ENCODE assay signal across 10 mouse cellular contexts in genomic region chr11:103198339-103198738, GRCm38 (mm10). TPM values are rescaled to one million over a fixed set of nuclear protein-coding genes. Genes with fewer than 3 reads are reported as not detected.
A peak's percentile ranks its signal among the peaks of the same experiment; 100 is the strongest.
DNase-seq lines count a peak whose midpoint lies in the region; ATAC-seq lines count a peak whose summit lies in the region.
"Had no signal": no experiment of that assay in that cellular context is flagged by ENCODE, and none has a peak within 500 bp of the region (broad histone marks: within the 10 kb centered on the region; RNA-seq: fewer than 3 reads in every experiment).

No protein-coding gene starts in this region.

- H3K27ac ChIP-seq in forebrain, embryonic 10.5 days = no peak overlapping the region
- H3K27ac ChIP-seq in forebrain, embryonic 11.5 days (ENCODE audit: low read depth, low read length) = no peak overlapping the region
- H3K27ac ChIP-seq in lung, embryonic 16.5 days (ENCODE audit: low read length) = no peak overlapping the region
- H3K27ac ChIP-seq in intestine, embryonic 14.5 days (ENCODE audit: low read depth) = no peak overlapping the region
- no peak overlapping the region for H3K27ac ChIP-seq in stomach, embryonic 14.5 days (ENCODE audit: low read length)

- H3K4me1 ChIP-seq in forebrain, embryonic 10.5 days = peaks cover 30% of the 10 kb centered on the region
- H3K4me1 ChIP-seq in forebrain, embryonic 11.5 days (replicated peaks; ENCODE audit: control insufficient read depth, insufficient read depth, low read length) = peaks cover 5% of the 10 kb centered on the region; the same call in 1 of the 2 replicates
- H3K4me1 ChIP-seq in lung, embryonic 16.5 days (replicated peaks; ENCODE audit: control insufficient read depth, insufficient read depth, low read length) = peaks cover 13% of the 10 kb centered on the region
- H3K4me1 ChIP-seq in intestine, embryonic 14.5 days (replicated peaks; ENCODE audit: control insufficient read depth, insufficient read depth, low read length) = peaks cover 16% of the 10 kb centered on the region; the same call in 1 of the 2 replicates
- peaks cover 18% of the 10 kb centered on the region; the same call in 1 of the 2 replicates for H3K4me1 ChIP-seq in stomach, embryonic 14.5 days (ENCODE audit: control insufficient read depth, insufficient read depth, low read length)

- no peak for DNase-seq in forebrain, embryonic 10.5 days (ENCODE audit: extremely low spot score, low spot score)
- no peak for DNase-seq in forebrain, embryonic 11.5 days (ENCODE audit: low spot score)
- DNase-seq in lung, postnatal 36 days = no peak
- no peak for DNase-seq in intestine, embryonic 14.5 days (ENCODE audit: low spot score)
- no peak for DNase-seq in layer of hippocampus, postnatal 14 days (ENCODE audit: low spot score in 2 of 2)
- DNase-seq in frontal cortex, postnatal 14 days (ENCODE audit: low spot score in 2 of 2) = no peak

- H3K9ac ChIP-seq in forebrain, embryonic 11.5 days (ENCODE audit: low read length) = no peak overlapping the region
- no peak overlapping the region for H3K9ac ChIP-seq in lung, embryonic 16.5 days (ENCODE audit: low read length)
- H3K9ac ChIP-seq in intestine, embryonic 14.5 days (ENCODE audit: low read length) = no peak overlapping the region
- H3K9ac ChIP-seq in stomach, embryonic 14.5 days (replicated peaks; ENCODE audit: low read depth, low read length) = no peak overlapping the region

- peak overlapping the region; percentile 59 for H3K4me3 ChIP-seq in forebrain, embryonic 10.5 days
- H3K4me3 ChIP-seq in forebrain, embryonic 11.5 days (ENCODE audit: low read depth, low read length) = no peak overlapping the region; the same call in 1 of the 2 replicates
- H3K4me3 ChIP-seq in lung, embryonic 16.5 days (ENCODE audit: low read length) = peak overlapping the region; percentile 44
- peak overlapping the region; percentile 27; the same call in 1 of the 2 replicates for H3K4me3 ChIP-seq in intestine, embryonic 14.5 days (ENCODE audit: low read depth, low read length)
- peak overlapping the region; percentile 44; the same call in 1 of the 2 replicates for H3K4me3 ChIP-seq in stomach, embryonic 14.5 days (ENCODE audit: low read depth, low read length)

- no peak for ATAC-seq in forebrain, embryonic 11.5 days (replicated peaks; ENCODE audit: low FRiP score)
- no peak for ATAC-seq in lung, embryonic 16.5 days (ENCODE audit: low read depth)
- no peak for ATAC-seq in intestine, embryonic 14.5 days (replicated peaks; ENCODE audit: low FRiP score, low TSS enrichment, low read depth)
- no peak for ATAC-seq in stomach, embryonic 14.5 days (ENCODE audit: insufficient number of reproducible peaks, insufficient read depth, low FRiP score, low read depth)

- 4% methylated on average over 16 of the region's 16 CpGs for WGBS in forebrain, embryonic 10.5 days
- 2% methylated on average over 16 of the region's 16 CpGs for WGBS in forebrain, embryonic 11.5 days
- 6% methylated on average over 16 of the region's 16 CpGs for WGBS in lung, embryonic 16.5 days
- WGBS in intestine, embryonic 14.5 days = 9% methylated on average over 16 of the region's 16 CpGs
- 14% methylated on average over 16 of the region's 16 CpGs for WGBS in stomach, embryonic 14.5 days

- H3K27me3 ChIP-seq in forebrain, embryonic 10.5 days (ENCODE audit: poor library complexity, severe bottlenecking) = peaks cover 96% of the 10 kb centered on the region
- H3K27me3 ChIP-seq in forebrain, embryonic 11.5 days (ENCODE audit: control insufficient read depth, insufficient read depth, low read length) = peaks cover 57% of the 10 kb centered on the region
- H3K27me3 ChIP-seq in lung, embryonic 16.5 days (ENCODE audit: control insufficient read depth, insufficient read depth, low read depth, low read length) = peaks cover 66% of the 10 kb centered on the region
- peaks cover 71% of the 10 kb centered on the region for H3K27me3 ChIP-seq in intestine, embryonic 14.5 days (replicated peaks; ENCODE audit: control insufficient read depth, insufficient read depth, low read length)
- H3K27me3 ChIP-seq in stomach, embryonic 14.5 days (ENCODE audit: control insufficient read depth, insufficient read depth, low read length) = peaks cover 16% of the 10 kb centered on the region

- no peaks in the 10 kb centered on the region for H3K36me3 ChIP-seq in forebrain, embryonic 10.5 days (replicated peaks)
- no peaks in the 10 kb centered on the region for H3K36me3 ChIP-seq in forebrain, embryonic 11.5 days (ENCODE audit: control insufficient read depth, insufficient read depth, low read length)
- no peaks in the 10 kb centered on the region for H3K36me3 ChIP-seq in lung, embryonic 16.5 days (ENCODE audit: control insufficient read depth, insufficient read depth, low read length)
- H3K36me3 ChIP-seq in intestine, embryonic 14.5 days (ENCODE audit: control insufficient read depth, insufficient read depth, low read length) = no peaks in the 10 kb centered on the region
- H3K36me3 ChIP-seq in stomach, embryonic 14.5 days (ENCODE audit: control insufficient read depth, insufficient read depth, low read length) = no peaks in the 10 kb centered on the region

- H3K9me3 ChIP-seq in forebrain, embryonic 10.5 days = no peaks in the 10 kb centered on the region
- no peaks in the 10 kb centered on the region for H3K9me3 ChIP-seq in forebrain, embryonic 11.5 days (ENCODE audit: control insufficient read depth, low read length)
- no peaks in the 10 kb centered on the region for H3K9me3 ChIP-seq in lung, embryonic 16.5 days (ENCODE audit: control insufficient read depth, low read length)
- H3K9me3 ChIP-seq in intestine, embryonic 14.5 days (ENCODE audit: control insufficient read depth, low read length) = no peaks in the 10 kb centered on the region
- no peaks in the 10 kb centered on the region for H3K9me3 ChIP-seq in stomach, embryonic 14.5 days (ENCODE audit: control insufficient read depth, low read depth, low read length)

- no peak overlapping the region; the same call in 1 of the 2 replicates for H3K4me2 ChIP-seq in forebrain, embryonic 11.5 days (ENCODE audit: low read depth, low read length, severe bottlenecking)
- H3K4me2 ChIP-seq in lung, embryonic 16.5 days (ENCODE audit: low read depth, low read length) = peak overlapping the region; percentile 72
- H3K4me2 ChIP-seq in intestine, embryonic 14.5 days (ENCODE audit: low read length) = peak overlapping the region; percentile 64
- H3K4me2 ChIP-seq in stomach, embryonic 14.5 days (replicated peaks; ENCODE audit: low read depth, low read length) = peak overlapping the region; percentile 90

RNA-seq across cellular contexts. Expression of gene 1700023F06Rik, which starts 10.0 kb away (rescaled TPM):
- 0.21 and 0.32 TPM in 2 replicates for polyA plus RNA-seq in forebrain, embryonic 10.5 days (2016; fragmentation: Nextera tagmentation; extraction: Ambion mirVana)
- polyA plus RNA-seq in forebrain, embryonic 11.5 days (2014; fragmentation: Nextera tagmentation; extraction: Ambion mirVana) = 0.23 and 0.32 TPM in 2 replicates
- 0.44 TPM in 2 replicates for polyA plus RNA-seq in lung, embryonic 16.5 days (2015; fragmentation: Nextera tagmentation; extraction: Ambion mirVana)
- 1.3 and 1.4 TPM in 2 replicates for polyA plus RNA-seq in intestine, embryonic 14.5 days (2014; fragmentation: Nextera tagmentation; extraction: Ambion mirVana)
- 1.5 and 1.8 TPM in 2 replicates for polyA plus RNA-seq in stomach, embryonic 14.5 days (2014; fragmentation: Nextera tagmentation; extraction: Ambion mirVana)
- 1 to 10 TPM; 1.4 TPM for total RNA-seq in layer of hippocampus, postnatal 14 days (2021)
- total RNA-seq: gastrocnemius, postnatal 36 days; neutrophil, adult 5-6 weeks had no signal

RNA-seq across cellular contexts. Expression of gene Spata32, which starts 19.9 kb away (rescaled TPM):
- not detected in 2 replicates for polyA plus RNA-seq in forebrain, embryonic 10.5 days (2016; fragmentation: Nextera tagmentation; extraction: Ambion mirVana)
- polyA plus RNA-seq in forebrain, embryonic 11.5 days (2014; fragmentation: Nextera tagmentation; extraction: Ambion mirVana) = not detected in 2 replicates
- not detected in 2 replicates for polyA plus RNA-seq in lung, embryonic 16.5 days (2015; fragmentation: Nextera tagmentation; extraction: Ambion mirVana)
- polyA plus RNA-seq in intestine, embryonic 14.5 days (2014; fragmentation: Nextera tagmentation; extraction: Ambion mirVana) = not detected in 2 replicates
- polyA plus RNA-seq in stomach, embryonic 14.5 days (2014; fragmentation: Nextera tagmentation; extraction: Ambion mirVana) = not detected in 2 replicates
- 1 to 10 TPM in 1 of 2 experiments, under 1 TPM in 1; 0.69 to 1.4 TPM for total RNA-seq in layer of hippocampus, postnatal 14 days (2021)
- total RNA-seq: gastrocnemius, postnatal 36 days; neutrophil, adult 5-6 weeks had no signal

RNA-seq across cellular contexts. Expression of gene Fmnl1, which starts 27.4 kb away (rescaled TPM):
- 0.47 and 0.81 TPM in 2 replicates for polyA plus RNA-seq in forebrain, embryonic 10.5 days (2016; fragmentation: Nextera tagmentation; extraction: Ambion mirVana)
- 0.76 and 1.8 TPM in 2 replicates for polyA plus RNA-seq in forebrain, embryonic 11.5 days (2014; fragmentation: Nextera tagmentation; extraction: Ambion mirVana)
- polyA plus RNA-seq in lung, embryonic 16.5 days (2015; fragmentation: Nextera tagmentation; extraction: Ambion mirVana) = 2.9 and 3.0 TPM in 2 replicates
- polyA plus RNA-seq in intestine, embryonic 14.5 days (2014; fragmentation: Nextera tagmentation; extraction: Ambion mirVana) = 3.1 and 3.6 TPM in 2 replicates
- 1.7 and 2.3 TPM in 2 replicates for polyA plus RNA-seq in stomach, embryonic 14.5 days (2014; fragmentation: Nextera tagmentation; extraction: Ambion mirVana)
- 100 to 1,000 TPM; 120 to 128 TPM for total RNA-seq in layer of hippocampus, postnatal 14 days (2021)
